Mouse (Mus musculus) sigmoid colon, adult 10 weeks (tissue): ENCODE measurements around the gene Wdr95. TPM values are rescaled to one million over a fixed set of nuclear protein-coding genes. Genes with fewer than 3 reads are reported as not detected.

ENCODE experiments used
- polyA plus RNA-seq: library from polyadenylated mRNA; stranded (reverse); fragments of 350-450 nt; fragmentation: Illumina TruSeq; extraction: RNeasy Lipid Tissue Mini Kit (QIAGEN cat#74804); gene quantifications from one replicate; pipeline ENCODE4 v1.2.3, GENCODE M21; 2014; ENCODE audit warnings: low read depth, low replicate concordance

Gene Wdr95
- polyA plus RNA-seq: not detected

GRCm38 (mm10) chr5:149527999-149528729, at the start of gene Wdr95:
Wdr95 (plus strand) TSS chr5:149528679.

GRCm38 (mm10) chr5:149636075-149636920, 107.8 kb downstream of the Wdr95 start, which contains the start of gene Hsph1:
Hsph1 (minus strand) TSS chr5:149636376.

Other genes with a start within 250 kb of the Wdr95 start
- 13.0 TPM for gene Medag, start 116.9 kb upstream of the Wdr95 start, polyA plus RNA-seq
- not detected for gene Tex26, start 89.0 kb upstream of the Wdr95 start, polyA plus RNA-seq
- 106 TPM for gene Hsph1, start 107.7 kb downstream of the Wdr95 start, polyA plus RNA-seq
- gene B3glct, start 149.6 kb downstream of the Wdr95 start, polyA plus RNA-seq: 24.3 TPM